Mouse (Mus musculus) heart, embryonic 14.5 days (tissue): Measurements from ENCODE around the gene Fam89a. TPM values are rescaled to one million over a fixed set of nuclear protein-coding genes. Genes with fewer than 3 reads are reported as not detected.

ENCODE experiments used
- ATAC-seq: fragments of 200-750 bp; cut with Nextera tagmentation; 2 replicates; pipeline ENCODE4 v1.8.0; 2017; ENCODE audit warnings: low read depth, moderate TSS enrichment; ENCODE audit not compliant: insufficient number of reproducible peaks, insufficient read depth, low FRiP score
- H3K27ac ChIP-seq, 2 experiments: fragments of 200-500 bp in 1 of 2; fragments of 300-500 bp in 1 of 2; sonication (generic) in 1 of 2; replicated peaks in 1 of 2; 2 replicates each; pipeline ENCODE4 v1.5.1; 2012 to 2014; ENCODE audit warnings: low read depth in 2 of 2, low read length in 2 of 2, control low read depth in 1 of 2, mild to moderate bottlenecking in 1 of 2, mixed read lengths in 1 of 2; ENCODE audit not compliant: control insufficient read depth in 1 of 2, insufficient read depth in 1 of 2
- H3K27me3 ChIP-seq: fragments of 300-500 bp; sonication (generic); 2 replicates; pipeline ENCODE4 v1.6.1; 2014; ENCODE audit warnings: mild to moderate bottlenecking, low read length, control low read depth; ENCODE audit not compliant: control insufficient read depth, insufficient read depth
- H3K36me3 ChIP-seq: fragments of 300-500 bp; sonication (generic); 2 replicates; pipeline ENCODE4 v1.6.1; 2014; ENCODE audit warnings: mild to moderate bottlenecking, control low read depth, low read length, mixed read lengths; ENCODE audit not compliant: control insufficient read depth, insufficient read depth
- H3K4me1 ChIP-seq, 2 experiments: fragments of 200-500 bp in 1 of 2; fragments of 300-500 bp in 1 of 2; sonication (generic) in 1 of 2; 2 replicates each; pipeline ENCODE4 v1.6.1; 2012 to 2014; ENCODE audit warnings: low read length in 2 of 2, control low read depth in 1 of 2, mixed read lengths in 1 of 2; ENCODE audit not compliant: control insufficient read depth in 2 of 2, insufficient read depth in 2 of 2
- H3K4me2 ChIP-seq: fragments of 300-500 bp; sonication (generic); 2 replicates; pipeline ENCODE4 v1.6.1; 2014; ENCODE audit warnings: mild to moderate bottlenecking, low read length
- H3K4me3 ChIP-seq, 2 experiments: fragments of 200-500 bp in 1 of 2; fragments of 300-500 bp in 1 of 2; sonication (generic) in 1 of 2; 2 replicates each; pipeline ENCODE4 v1.5.1; 2012 to 2014; ENCODE audit warnings: low read length in 2 of 2, mild to moderate bottlenecking in 2 of 2, control low read depth in 1 of 2, low read depth in 1 of 2, moderate library complexity in 1 of 2; ENCODE audit not compliant: control insufficient read depth in 1 of 2, insufficient read depth in 1 of 2
- H3K9ac ChIP-seq: fragments of 300-500 bp; sonication (generic); 2 replicates; pipeline ENCODE4 v1.6.1; 2014; ENCODE audit warnings: mild to moderate bottlenecking, low read length
- H3K9me3 ChIP-seq: fragments of 300-500 bp; sonication (generic); 2 replicates; pipeline ENCODE4 v1.6.1; 2016; ENCODE audit warnings: low read length, control low read depth; ENCODE audit not compliant: control insufficient read depth
- WGBS: fragments of 180-500 bp; shearing (Covaris S2); extraction: QIAGEN DNeasy Blood & Tissue Kit; methylation state at CpG from one replicate; pipeline ENCODE4 v1.1.7; 2014; 5-methylcytosine and 5-hydroxymethylcytosine counted together
- polyA plus RNA-seq: library from polyadenylated mRNA; unstranded; fragments of >200 nt; fragmentation: Nextera tagmentation; extraction: Ambion mirVana; gene quantifications from 2 replicates; pipeline ENCODE4 v1.2.1, GENCODE M21; 2014

Fam89a gene
- polyA plus RNA-seq, 1 experiment from 2014 or later = 1.2 TPM

DNA sequence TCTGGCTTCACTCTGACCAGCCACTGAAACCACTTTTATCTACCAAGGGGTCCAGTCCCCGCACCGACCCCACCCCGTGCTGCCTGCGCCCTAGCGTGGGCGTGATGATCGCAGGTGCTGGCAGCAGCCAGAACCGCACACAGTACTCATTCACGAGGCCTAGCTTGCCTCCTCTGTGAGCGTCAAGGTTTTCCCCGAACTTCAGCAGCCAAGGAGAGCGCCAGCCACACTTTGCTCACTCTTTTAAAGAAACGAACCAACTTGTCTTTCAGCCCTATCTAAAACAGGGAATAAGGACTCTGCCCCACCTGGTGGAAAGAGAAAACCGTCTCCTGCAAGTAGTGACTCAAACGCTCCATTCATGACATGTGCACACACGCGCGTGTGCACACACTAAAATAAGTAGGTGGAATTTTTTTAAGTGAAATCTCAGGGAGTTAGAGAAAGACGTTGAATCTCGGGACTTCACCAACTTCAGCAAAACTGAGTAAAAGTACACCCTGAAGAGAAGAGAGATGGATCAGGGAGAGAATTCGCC is 762 bp upstream of the Fam89a start:
- Histone ChIP-seq H3K36me3 (no peaks in the 10 kb centered on the region), H3K9ac (no peak overlapping the region), H3K4me1 (peaks cover 9 to 10% of the 10 kb centered on the region in 2 experiments; a peak in 3 of 4 replicates), H3K27ac (no peak overlapping the region), H3K4me3 (peak overlapping the region in 1 of 2 experiments; percentile 62; a peak in 1 of 4 replicates), H3K9me3 (no peaks in the 10 kb centered on the region), H3K27me3 (peaks cover 37% of the 10 kb centered on the region), H3K4me2 (peak overlapping the region; percentile 93; the same call in 1 of the 2 replicates)
- ATAC-seq = no peak
- WGBS = 48% methylated on average over 21 of the region's 21 CpGs

DNA sequence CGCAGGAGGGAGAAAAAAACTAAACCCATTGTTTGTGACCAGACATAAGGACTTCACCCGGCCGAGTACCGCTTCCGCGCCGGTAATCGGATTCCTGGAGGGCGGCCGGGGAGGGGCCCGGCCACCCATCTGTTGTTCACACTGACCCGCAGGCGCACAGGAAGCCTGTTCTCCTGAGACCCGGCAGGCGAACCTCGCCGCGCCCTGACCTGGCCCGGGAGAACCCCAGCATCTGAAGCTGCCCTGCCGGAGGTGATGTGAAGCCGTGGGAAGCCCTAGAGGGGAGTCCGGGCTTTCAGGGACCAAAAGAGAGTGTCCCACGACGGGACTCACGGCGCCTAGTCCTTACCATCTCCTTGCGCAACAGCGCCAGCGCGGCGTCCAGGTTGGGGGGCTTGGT is 441 bp downstream of the Fam89a start:
- Histone ChIP-seq H3K27ac (no peak overlapping the region), H3K27me3 (peaks cover 37% of the 10 kb centered on the region), H3K9me3 (no peaks in the 10 kb centered on the region), H3K9ac (peak overlapping the region; percentile 69), H3K36me3 (no peaks in the 10 kb centered on the region), H3K4me3 (peak overlapping the region; percentile 62 to 63), H3K4me1 (peaks cover 9 to 10% of the 10 kb centered on the region in 2 experiments; a peak in 3 of 4 replicates), H3K4me2 (peak overlapping the region; percentile 93)
- no peak for ATAC-seq
- WGBS = under 1% methylated on average over 29 of the region's 31 CpGs

DNA sequence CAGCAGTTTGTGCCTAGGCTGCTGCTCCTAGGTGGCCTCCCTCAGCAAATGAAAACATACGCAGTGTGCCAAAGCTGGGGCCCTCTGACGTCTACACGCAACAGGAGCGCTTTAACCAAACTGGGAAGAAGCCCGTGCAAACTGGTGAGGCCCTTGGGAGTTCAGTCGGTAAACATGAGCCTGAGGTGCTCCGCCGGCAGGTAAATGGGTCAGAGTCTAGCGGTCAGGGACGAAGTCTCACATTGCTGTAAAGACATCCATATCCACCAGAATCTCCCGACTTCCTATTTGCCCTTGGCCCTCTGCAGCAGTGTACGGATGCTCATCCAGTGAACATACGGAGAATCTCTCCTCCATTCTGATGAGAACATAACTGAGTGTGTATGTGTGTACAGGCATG is 5.0 kb downstream of the Fam89a start:
- peaks cover 17% of the 10 kb centered on the region for H3K27me3 ChIP-seq
- H3K9me3 ChIP-seq = no peaks in the 10 kb centered on the region
- WGBS = 70% methylated on average over 13 of the region's 13 CpGs
- H3K4me1 ChIP-seq = peaks cover 5 to 9% of the 10 kb centered on the region in 2 experiments; a peak in 3 of 4 replicates
- H3K4me3 ChIP-seq = no peak overlapping the region
- no peak for ATAC-seq
- no peak overlapping the region for H3K27ac ChIP-seq
- H3K36me3 ChIP-seq = no peaks in the 10 kb centered on the region
- no peak overlapping the region for H3K9ac ChIP-seq
- no peak overlapping the region for H3K4me2 ChIP-seq

DNA sequence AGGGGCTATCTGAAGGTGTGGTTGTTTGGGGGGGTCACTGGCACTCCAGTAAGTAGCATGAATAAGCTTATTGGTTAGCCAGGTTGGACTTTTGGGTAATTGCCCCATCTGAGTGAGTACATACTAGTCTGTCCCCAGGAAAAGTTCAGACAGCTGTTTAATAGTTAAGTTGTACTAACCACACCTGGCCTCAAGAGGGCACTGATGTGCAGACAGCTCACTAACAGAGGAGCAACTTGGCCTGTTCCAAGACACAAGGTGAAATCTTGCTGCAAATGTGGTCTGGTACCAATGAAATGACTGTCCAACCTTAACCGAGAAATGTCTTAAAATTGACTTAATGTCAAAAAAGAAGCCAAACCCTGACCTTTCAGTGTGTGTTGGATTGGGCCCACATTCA is 12.4 kb downstream of the Fam89a start:
- WGBS = 79% methylated on average over 1 of the region's 1 CpGs
- H3K9ac ChIP-seq = no peak overlapping the region
- H3K27ac ChIP-seq = no peak overlapping the region
- no peaks in the 10 kb centered on the region for H3K9me3 ChIP-seq
- no peaks in the 10 kb centered on the region for H3K27me3 ChIP-seq
- no peak for ATAC-seq
- peaks cover 9% of the 10 kb centered on the region for H3K36me3 ChIP-seq
- no peaks in the 10 kb centered on the region for H3K4me1 ChIP-seq
- no peak overlapping the region for H3K4me3 ChIP-seq
- H3K4me2 ChIP-seq = no peak overlapping the region

DNA sequence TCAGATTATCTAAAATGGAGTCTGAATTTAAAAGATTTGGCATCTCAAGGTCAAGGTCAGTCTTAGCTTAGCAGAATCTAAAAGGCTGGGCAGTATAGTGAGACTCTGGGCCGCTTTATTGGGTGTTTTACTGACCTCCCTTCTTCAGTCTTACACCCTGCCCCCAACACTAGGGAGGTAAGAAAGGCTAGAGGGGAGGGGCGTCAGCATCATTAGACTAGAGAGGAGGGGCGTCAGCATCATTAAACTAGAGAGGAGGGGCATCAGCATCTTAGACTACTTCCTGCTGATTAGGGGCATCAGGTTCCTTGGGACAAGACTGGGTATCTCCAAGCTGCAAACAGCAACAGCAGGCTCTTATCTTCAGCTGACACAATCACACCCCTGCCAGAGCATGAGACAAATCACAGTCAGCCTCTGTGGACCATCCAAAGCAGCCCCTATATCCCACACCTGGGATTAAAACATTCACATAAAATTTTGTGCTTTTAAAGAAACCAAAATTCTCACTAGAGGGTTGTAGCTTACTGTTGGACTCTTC is 16.2 kb downstream of the Fam89a start:
- H3K9ac ChIP-seq = no peak overlapping the region
- WGBS = 60% methylated on average over 3 of the region's 3 CpGs
- no peak overlapping the region for H3K4me2 ChIP-seq
- no peak overlapping the region for H3K4me3 ChIP-seq
- H3K36me3 ChIP-seq = peaks cover 44% of the 10 kb centered on the region
- no peaks in the 10 kb centered on the region for H3K27me3 ChIP-seq
- ATAC-seq = no peak
- H3K4me1 ChIP-seq = no peaks in the 10 kb centered on the region
- no peaks in the 10 kb centered on the region for H3K9me3 ChIP-seq
- H3K27ac ChIP-seq = no peak overlapping the region

DNA sequence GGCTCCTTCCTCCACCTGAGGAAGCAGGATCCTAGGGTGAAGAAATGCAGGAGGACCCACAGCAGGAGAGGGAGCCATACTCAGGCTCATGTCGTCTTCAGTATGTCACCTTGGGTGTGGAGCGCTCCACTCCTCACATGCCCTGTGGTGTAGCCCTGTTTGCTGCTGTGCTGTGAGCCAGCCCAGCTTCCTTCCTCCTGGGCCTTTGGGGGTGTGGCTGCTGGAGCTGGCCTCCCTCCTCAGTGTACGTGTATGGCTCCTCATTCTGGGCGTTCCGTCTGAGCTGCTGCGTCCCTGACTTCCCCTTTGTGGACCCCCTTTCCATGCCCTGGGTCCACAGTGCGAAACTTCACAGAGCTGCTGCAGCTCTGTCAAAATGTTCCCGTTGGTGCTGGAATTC is 18.8 kb downstream of the Fam89a start:
- H3K9ac ChIP-seq = no peak overlapping the region
- H3K4me2 ChIP-seq = no peak overlapping the region
- H3K36me3 ChIP-seq = peaks cover 70% of the 10 kb centered on the region
- H3K9me3 ChIP-seq = no peaks in the 10 kb centered on the region
- H3K4me1 ChIP-seq = no peaks in the 10 kb centered on the region
- no peak overlapping the region for H3K27ac ChIP-seq
- no peak for ATAC-seq
- no peak overlapping the region for H3K4me3 ChIP-seq
- WGBS = 74% methylated on average over 8 of the region's 8 CpGs
- no peaks in the 10 kb centered on the region for H3K27me3 ChIP-seq

DNA sequence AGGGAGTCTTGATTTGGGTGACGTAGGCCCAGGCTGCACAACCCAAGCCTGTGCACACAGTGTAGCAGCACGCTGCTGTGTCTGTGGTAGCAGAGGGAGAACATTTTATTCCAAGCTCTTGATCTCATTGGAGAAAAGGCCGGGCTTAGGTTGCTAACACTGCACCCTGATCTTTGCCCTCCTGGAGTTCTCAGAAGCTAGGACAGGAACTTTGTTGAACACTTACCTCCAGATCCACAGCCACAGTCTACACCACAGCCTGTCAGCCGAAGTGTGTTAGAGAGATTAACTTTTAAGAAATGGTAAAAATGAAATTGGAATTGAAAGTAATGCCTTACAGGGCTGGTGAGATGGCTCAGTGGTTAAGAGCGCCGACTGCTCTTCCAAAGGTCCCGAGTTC is 27.3 kb downstream of the Fam89a start:
- Histone ChIP-seq H3K27ac (no peak overlapping the region), H3K4me3 (no peak overlapping the region), H3K27me3 (no peaks in the 10 kb centered on the region), H3K36me3 (peaks cover 40% of the 10 kb centered on the region), H3K4me1 (peaks cover 8 to 19% of the 10 kb centered on the region in 2 experiments), H3K9ac (no peak overlapping the region), H3K9me3 (no peaks in the 10 kb centered on the region), H3K4me2 (no peak overlapping the region)
- 94% methylated on average over 7 of the region's 7 CpGs for WGBS
- no peak for ATAC-seq
